Mouse (Mus musculus) heart, embryonic 14.5 days (tissue): Measurements from ENCODE around the gene Entpd5. TPM values are rescaled to one million over a fixed set of nuclear protein-coding genes. Genes with fewer than 3 reads are reported as not detected.

Experiments used
- ATAC-seq: fragments of 200-750 bp; cut with Nextera tagmentation; 2 replicates; pipeline ENCODE4 v1.8.0; 2017; ENCODE audit warnings: low read depth, moderate TSS enrichment; ENCODE audit not compliant: insufficient number of reproducible peaks, insufficient read depth, low FRiP score
- H3K27ac ChIP-seq, 2 experiments: fragments of 200-500 bp in 1 of 2; fragments of 300-500 bp in 1 of 2; sonication (generic) in 1 of 2; replicated peaks in 1 of 2; 2 replicates each; pipeline ENCODE4 v1.5.1; 2012 to 2014; ENCODE audit warnings: low read depth in 2 of 2, low read length in 2 of 2, control low read depth in 1 of 2, mild to moderate bottlenecking in 1 of 2, mixed read lengths in 1 of 2; ENCODE audit not compliant: control insufficient read depth in 1 of 2, insufficient read depth in 1 of 2
- H3K27me3 ChIP-seq: fragments of 300-500 bp; sonication (generic); 2 replicates; pipeline ENCODE4 v1.6.1; 2014; ENCODE audit warnings: mild to moderate bottlenecking, low read length, control low read depth; ENCODE audit not compliant: control insufficient read depth, insufficient read depth
- H3K36me3 ChIP-seq: fragments of 300-500 bp; sonication (generic); 2 replicates; pipeline ENCODE4 v1.6.1; 2014; ENCODE audit warnings: mild to moderate bottlenecking, control low read depth, low read length, mixed read lengths; ENCODE audit not compliant: control insufficient read depth, insufficient read depth
- H3K4me1 ChIP-seq, 2 experiments: fragments of 200-500 bp in 1 of 2; fragments of 300-500 bp in 1 of 2; sonication (generic) in 1 of 2; 2 replicates each; pipeline ENCODE4 v1.6.1; 2012 to 2014; ENCODE audit warnings: low read length in 2 of 2, control low read depth in 1 of 2, mixed read lengths in 1 of 2; ENCODE audit not compliant: control insufficient read depth in 2 of 2, insufficient read depth in 2 of 2
- H3K4me2 ChIP-seq: fragments of 300-500 bp; sonication (generic); 2 replicates; pipeline ENCODE4 v1.6.1; 2014; ENCODE audit warnings: mild to moderate bottlenecking, low read length
- H3K4me3 ChIP-seq, 2 experiments: fragments of 200-500 bp in 1 of 2; fragments of 300-500 bp in 1 of 2; sonication (generic) in 1 of 2; 2 replicates each; pipeline ENCODE4 v1.5.1; 2012 to 2014; ENCODE audit warnings: low read length in 2 of 2, mild to moderate bottlenecking in 2 of 2, control low read depth in 1 of 2, low read depth in 1 of 2, moderate library complexity in 1 of 2; ENCODE audit not compliant: control insufficient read depth in 1 of 2, insufficient read depth in 1 of 2
- H3K9ac ChIP-seq: fragments of 300-500 bp; sonication (generic); 2 replicates; pipeline ENCODE4 v1.6.1; 2014; ENCODE audit warnings: mild to moderate bottlenecking, low read length
- H3K9me3 ChIP-seq: fragments of 300-500 bp; sonication (generic); 2 replicates; pipeline ENCODE4 v1.6.1; 2016; ENCODE audit warnings: low read length, control low read depth; ENCODE audit not compliant: control insufficient read depth
- WGBS: fragments of 180-500 bp; shearing (Covaris S2); extraction: QIAGEN DNeasy Blood & Tissue Kit; methylation state at CpG from one replicate; pipeline ENCODE4 v1.1.7; 2014; 5-methylcytosine and 5-hydroxymethylcytosine counted together
- polyA plus RNA-seq: library from polyadenylated mRNA; unstranded; fragments of >200 nt; fragmentation: Nextera tagmentation; extraction: Ambion mirVana; gene quantifications from 2 replicates; pipeline ENCODE4 v1.2.1, GENCODE M21; 2014

Entpd5 gene
- 33.2 and 37.9 TPM in 2 replicates for polyA plus RNA-seq

DNA sequence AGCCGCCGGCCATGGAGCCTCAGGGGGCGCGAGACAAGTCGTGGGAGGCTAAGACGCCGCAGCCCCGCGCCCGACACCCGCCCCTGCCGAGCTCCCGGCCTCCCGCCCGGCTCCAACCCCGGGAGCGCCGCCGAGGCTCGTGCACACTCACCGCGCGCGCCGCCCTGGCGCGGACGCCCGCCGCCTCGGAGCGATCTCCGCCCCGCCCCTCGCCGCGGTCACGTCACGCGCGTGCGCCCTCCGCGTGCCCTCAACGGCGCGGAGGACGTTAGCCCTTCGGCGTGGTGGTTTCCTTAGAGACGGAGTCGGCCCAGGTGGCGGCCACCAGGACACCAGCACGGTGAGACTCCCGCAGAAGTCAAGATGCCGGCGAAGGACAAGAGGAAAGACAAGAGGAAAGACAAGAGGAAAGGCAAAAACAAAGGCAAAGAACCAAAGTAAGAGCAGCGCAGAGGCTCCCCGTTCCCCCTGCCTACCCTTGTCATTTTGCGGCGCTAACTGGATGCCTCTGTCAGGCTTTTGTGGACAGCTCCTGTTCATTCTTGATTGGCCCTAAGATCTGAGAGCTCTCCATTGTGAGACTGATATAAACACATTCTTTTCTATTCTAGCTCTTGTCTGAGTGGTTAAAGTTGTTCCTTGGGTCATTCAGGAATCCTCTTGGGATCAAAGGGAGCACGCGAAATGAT is at the start of gene Entpd5, which contains the start of gene Bbof1:
Gene Entpd5, minus strand, starts transcription at position 211 of the 689 bp plus-strand sequence.
Gene Bbof1, plus strand, starts transcription at position 253 of the 689 bp plus-strand sequence.
- H3K4me2 ChIP-seq: peak within 1 kb of the TSS; percentile 81
- H3K4me1 ChIP-seq: no peaks in the 10 kb centered on the region
- peak within 1 kb of the TSS; percentile 90 for H3K9ac ChIP-seq
- no peaks in the 10 kb centered on the region for H3K36me3 ChIP-seq
- H3K4me3 ChIP-seq: peak within 1 kb of the TSS; percentile 78 to 90
- WGBS: 1% methylated on average over 60 of the region's 63 CpGs
- peaks cover 5% of the 10 kb centered on the region; the same call in 1 of the 2 replicates for H3K9me3 ChIP-seq
- H3K27ac ChIP-seq: peak within 1 kb of the TSS; percentile 68 to 90
- peak; percentile 90 for ATAC-seq
- no peaks in the 10 kb centered on the region for H3K27me3 ChIP-seq

DNA sequence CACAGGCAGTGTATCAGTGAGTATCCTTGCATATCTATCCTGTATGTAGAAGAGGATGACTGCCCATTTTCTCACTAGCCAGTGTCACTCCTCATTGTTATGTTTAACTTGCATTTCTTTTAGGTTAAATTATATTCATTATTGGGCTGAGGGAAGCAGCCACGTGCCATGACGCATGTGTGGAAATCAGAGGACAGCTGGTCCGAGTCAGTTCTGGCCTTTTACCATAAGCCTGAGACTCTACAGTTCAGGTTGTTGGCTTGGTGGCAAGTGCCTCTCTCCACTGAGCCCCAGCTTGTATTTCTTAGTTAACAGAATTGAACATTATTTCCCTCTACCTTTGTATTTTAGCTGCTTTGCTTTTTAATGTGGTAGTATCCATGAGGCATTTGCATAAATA is 48.1 kb upstream of the Entpd5 start:
- Histone ChIP-seq H3K36me3 (peaks cover 43% of the 10 kb centered on the region), H3K4me2 (no peak overlapping the region), H3K27me3 (no peaks in the 10 kb centered on the region), H3K27ac (no peak overlapping the region), H3K9me3 (no peaks in the 10 kb centered on the region), H3K4me3 (no peak overlapping the region), H3K9ac (no peak overlapping the region), H3K4me1 (peaks cover 0 to 11% of the 10 kb centered on the region in 2 experiments; a peak in 1 of 4 replicates)
- ATAC-seq: no peak
- 86% methylated on average over 3 of the region's 3 CpGs for WGBS

DNA sequence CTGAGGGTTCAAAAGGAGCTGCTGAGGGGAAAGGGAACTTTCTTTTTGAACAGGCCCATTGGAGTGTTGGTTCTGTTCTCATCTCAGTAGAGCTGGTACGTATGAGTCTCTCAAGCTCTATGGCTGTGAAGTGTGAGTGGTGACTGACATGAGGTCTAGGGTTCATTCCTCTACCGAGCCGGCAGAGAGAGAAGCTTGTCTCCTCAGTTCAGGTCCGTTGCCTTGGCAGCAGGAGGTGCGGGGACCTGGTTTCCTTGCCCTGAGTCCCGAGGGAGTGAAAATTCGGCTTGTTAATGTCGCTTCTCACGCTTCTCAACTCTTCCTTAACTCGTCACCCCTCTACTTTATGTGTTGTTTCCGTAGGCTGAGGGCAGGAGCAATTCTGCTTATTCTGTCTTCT is 43.0 kb upstream of the Entpd5 start:
- no peaks in the 10 kb centered on the region for H3K27me3 ChIP-seq
- H3K36me3 ChIP-seq: peaks cover 2% of the 10 kb centered on the region; the same call in 1 of the 2 replicates
- peak overlapping the region; percentile 77 to 82 for H3K4me3 ChIP-seq
- H3K4me1 ChIP-seq: peaks cover 2 to 20% of the 10 kb centered on the region in 2 experiments
- H3K9ac ChIP-seq: peak overlapping the region; percentile 80
- WGBS: 2% methylated on average over 11 of the region's 11 CpGs
- ATAC-seq: no peak
- peak overlapping the region; percentile 67 to 82 for H3K27ac ChIP-seq
- no peaks in the 10 kb centered on the region for H3K9me3 ChIP-seq
- H3K4me2 ChIP-seq: peak overlapping the region; percentile 97

DNA sequence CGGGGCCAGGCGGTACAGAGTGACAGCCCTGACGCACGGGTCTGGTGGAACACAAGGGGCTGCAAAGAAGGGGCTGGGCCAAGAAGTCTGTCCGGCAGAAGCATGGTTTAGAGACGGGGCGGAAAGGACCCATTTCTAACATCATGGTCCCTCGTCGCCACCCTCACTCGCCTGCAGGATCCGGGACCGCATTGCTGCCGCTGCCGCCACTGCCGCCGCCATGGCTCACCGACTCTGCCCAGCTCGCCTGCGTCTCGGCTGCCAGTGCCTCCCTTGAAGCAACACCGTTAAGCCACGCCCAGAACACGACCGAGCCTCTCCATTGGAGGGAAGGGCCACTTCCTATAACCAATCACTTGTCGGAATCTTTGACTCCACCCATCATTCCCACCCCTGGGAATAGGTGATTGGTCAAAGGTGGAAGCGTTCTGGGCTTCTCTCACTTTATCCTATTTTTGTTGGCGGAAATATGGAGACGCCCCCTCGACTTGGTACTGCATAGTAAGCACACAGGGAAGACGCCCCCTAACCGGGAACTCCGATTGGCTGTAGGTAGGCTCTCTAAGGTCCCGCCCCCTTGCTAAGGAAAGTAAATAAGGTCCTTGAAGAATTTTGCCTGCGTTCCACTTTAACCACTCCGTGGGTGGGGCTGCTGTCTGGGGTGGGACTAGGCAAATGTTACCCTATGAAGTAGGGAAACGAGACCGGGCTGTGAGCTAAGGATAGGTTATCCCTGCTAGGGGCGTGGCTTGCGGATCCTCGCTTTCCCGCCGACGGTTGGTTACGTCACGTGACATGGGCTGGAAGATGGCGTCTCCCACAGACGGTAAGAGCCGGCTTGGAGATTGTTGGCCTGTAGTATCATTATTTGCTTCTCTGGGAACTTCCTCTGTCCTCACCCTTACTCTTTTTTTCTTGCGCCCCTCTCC is 42.2 kb upstream of the Entpd5 start, which contains the start of the genes Aldh6a1 and Lin52:
Gene Aldh6a1, minus strand, starts transcription at position 287 of the 929 bp plus-strand sequence.
Gene Lin52, plus strand, starts transcription at position 705 of the 929 bp plus-strand sequence.
- WGBS: under 1% methylated on average over 49 of the region's 49 CpGs
- peak within 1 kb of the TSS; percentile 81 to 82 for H3K4me3 ChIP-seq
- H3K9me3 ChIP-seq: no peaks in the 10 kb centered on the region
- ATAC-seq: peak; percentile 98
- peak within 1 kb of the TSS; percentile 80 for H3K9ac ChIP-seq
- H3K27me3 ChIP-seq: no peaks in the 10 kb centered on the region
- peaks cover 2 to 20% of the 10 kb centered on the region in 2 experiments for H3K4me1 ChIP-seq
- H3K36me3 ChIP-seq: no peaks in the 10 kb centered on the region
- peak within 1 kb of the TSS; percentile 97 for H3K4me2 ChIP-seq
- H3K27ac ChIP-seq: peak within 1 kb of the TSS; percentile 82 to 87

GRCm38 (mm10) chr12:84450351-84450717 is 41.5 kb upstream of the Entpd5 start:
- Histone ChIP-seq H3K4me3 (peak overlapping the region; percentile 81 to 82), H3K36me3 (no peaks in the 10 kb centered on the region), H3K4me1 (peaks cover 2 to 20% of the 10 kb centered on the region in 2 experiments), H3K9ac (peak overlapping the region; percentile 70), H3K27ac (peak overlapping the region; percentile 82 to 87), H3K9me3 (no peaks in the 10 kb centered on the region), H3K27me3 (no peaks in the 10 kb centered on the region), H3K4me2 (peak overlapping the region; percentile 97)
- 0% methylated on average over 6 of the region's 6 CpGs for WGBS
- ATAC-seq: no peak

DNA sequence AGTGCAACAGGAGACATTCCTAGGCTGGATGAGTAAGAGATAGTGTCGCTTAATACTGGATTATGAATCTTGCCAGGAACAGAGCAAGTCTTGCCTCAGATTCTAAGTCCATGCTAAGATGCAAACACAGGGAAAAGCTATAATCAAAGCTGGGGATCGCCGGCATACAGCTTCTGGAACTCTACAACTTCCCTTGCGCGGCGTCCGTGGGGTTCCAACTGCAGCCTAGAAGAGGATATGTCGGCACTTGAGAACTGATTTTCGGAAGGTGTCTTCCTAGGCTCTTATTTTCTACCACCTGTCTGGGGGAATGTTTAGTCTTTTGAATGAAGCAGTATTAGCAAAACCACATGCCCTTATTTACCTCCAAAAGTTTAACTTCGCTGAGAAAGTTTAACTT is 41.1 kb upstream of the Entpd5 start:
- peak overlapping the region in 1 of 2 experiments; percentile 82; a peak in 2 of 4 replicates for H3K27ac ChIP-seq
- no peak for ATAC-seq
- peak overlapping the region; percentile 70 for H3K9ac ChIP-seq
- H3K36me3 ChIP-seq: no peaks in the 10 kb centered on the region
- H3K27me3 ChIP-seq: no peaks in the 10 kb centered on the region
- WGBS: 28% methylated on average over 10 of the region's 10 CpGs
- no peaks in the 10 kb centered on the region for H3K9me3 ChIP-seq
- peak overlapping the region in 1 of 2 experiments; percentile 82; a peak in 2 of 4 replicates for H3K4me3 ChIP-seq
- peak overlapping the region; percentile 97 for H3K4me2 ChIP-seq
- H3K4me1 ChIP-seq: peaks cover 2 to 20% of the 10 kb centered on the region in 2 experiments

GRCm38 (mm10) chr12:84448181-84448580 is 39.4 kb upstream of the Entpd5 start:
- H3K27me3 ChIP-seq: no peaks in the 10 kb centered on the region
- no peaks in the 10 kb centered on the region for H3K36me3 ChIP-seq
- H3K27ac ChIP-seq: no peak overlapping the region
- H3K9ac ChIP-seq: no peak overlapping the region
- no peak overlapping the region for H3K4me2 ChIP-seq
- H3K4me1 ChIP-seq: peaks cover 2 to 20% of the 10 kb centered on the region in 2 experiments
- no peak for ATAC-seq
- no peak overlapping the region for H3K4me3 ChIP-seq
- no peaks in the 10 kb centered on the region for H3K9me3 ChIP-seq
- 78% methylated on average over 6 of the region's 6 CpGs for WGBS
